Mouse (Mus musculus): ENCODE data around the gene Klk1.

Gene Klk1

DNA sequence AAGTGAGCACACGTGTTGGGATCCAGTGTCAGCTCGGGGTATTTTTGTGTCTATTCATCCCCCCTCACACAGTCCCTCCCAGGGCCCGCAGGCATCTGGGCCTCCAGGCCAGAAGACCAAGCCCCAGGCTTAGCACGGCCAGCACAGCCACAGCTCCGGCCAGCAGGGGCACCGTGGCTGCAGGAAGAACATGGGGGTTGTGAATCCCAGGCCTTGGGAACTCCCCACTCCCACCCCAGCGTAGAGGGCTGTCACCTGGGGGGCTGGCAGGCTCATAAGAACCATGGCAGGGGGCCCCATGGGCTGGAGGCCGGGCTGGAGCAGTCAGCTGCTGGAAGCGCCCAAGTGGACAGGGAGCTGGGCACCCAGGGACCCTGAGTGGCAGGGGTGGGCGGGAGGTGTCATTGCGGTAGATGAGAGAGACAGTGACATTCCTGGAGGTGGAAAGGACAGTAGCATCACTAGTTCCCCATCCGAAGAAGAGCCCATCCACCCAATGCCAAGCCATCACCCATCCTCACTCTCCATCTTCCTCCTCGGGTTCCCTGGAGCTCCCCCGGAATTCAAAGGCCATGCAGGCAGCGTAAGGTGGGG, 28.0 kb downstream of the Klk1 start:
- no peak for DNase-seq (ENCODE audit: low spot score)

DNA sequence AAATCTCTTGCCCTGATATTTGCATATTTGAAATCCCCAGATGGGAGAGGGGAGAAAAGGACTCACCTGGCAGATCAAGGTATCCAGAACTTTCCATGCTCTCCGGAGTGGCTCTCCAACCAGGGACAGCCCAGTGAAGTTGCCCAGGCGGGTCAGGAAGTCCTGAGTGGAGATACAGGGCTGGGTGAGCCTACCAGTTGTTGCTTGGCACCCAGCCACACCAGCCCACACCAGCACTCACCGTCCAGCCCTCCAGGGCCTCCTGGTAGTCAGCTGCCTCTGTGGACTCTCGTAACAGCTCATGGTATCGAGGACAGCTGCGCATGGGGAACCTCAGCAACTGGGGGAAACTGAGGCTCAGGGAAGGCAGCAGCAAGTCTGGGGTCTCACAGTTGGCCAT, 29.8 kb downstream of the Klk1 start:
- peak; percentile 34 for DNase-seq (ENCODE audit: low spot score)

DNA sequence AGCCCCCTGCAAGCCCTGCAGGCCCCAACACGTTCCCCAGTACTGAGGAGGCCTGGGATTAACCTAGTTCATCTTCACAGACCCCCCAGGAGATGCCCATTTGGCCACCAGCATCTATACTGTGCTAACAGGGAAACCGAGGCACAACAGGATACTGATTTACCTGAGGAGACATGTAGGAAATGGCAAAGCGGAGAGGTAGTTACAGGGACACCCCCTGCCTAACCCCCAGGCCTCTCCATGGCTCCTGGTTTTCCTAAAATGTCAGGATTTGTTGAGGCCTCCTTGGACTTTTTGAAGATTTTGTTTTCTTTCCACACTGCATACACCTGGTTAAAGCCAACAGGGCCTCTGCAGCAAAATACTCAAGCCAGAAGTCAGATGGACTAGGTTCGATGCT, 32.1 kb downstream of the Klk1 start, which contains the start of gene Acp4:
Gene Acp4, minus strand, starts transcription at position 101 of the 400 bp plus-strand sequence.
- no peak for DNase-seq (ENCODE audit: low spot score)

DNA sequence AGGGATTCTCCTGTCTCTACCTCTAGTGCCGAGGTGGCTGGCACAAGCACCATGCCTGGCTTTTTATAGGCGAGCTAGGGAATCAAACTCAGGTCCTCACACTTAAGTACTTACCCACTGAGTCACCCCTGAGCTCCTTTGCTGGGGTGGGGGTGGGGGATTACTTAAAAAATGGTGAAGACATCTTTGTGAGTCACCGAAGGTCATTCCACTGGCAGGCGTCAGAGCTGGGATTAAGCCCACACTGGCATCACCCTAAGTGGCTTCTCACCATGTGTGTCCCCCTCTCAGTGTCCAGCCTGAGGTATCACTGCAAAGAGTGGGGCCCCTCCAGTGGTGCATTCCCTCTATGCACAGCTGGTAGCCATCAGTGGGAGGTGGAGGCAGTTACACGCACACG, 35.2 kb downstream of the Klk1 start:
- no peak for DNase-seq (ENCODE audit: low spot score)

DNA sequence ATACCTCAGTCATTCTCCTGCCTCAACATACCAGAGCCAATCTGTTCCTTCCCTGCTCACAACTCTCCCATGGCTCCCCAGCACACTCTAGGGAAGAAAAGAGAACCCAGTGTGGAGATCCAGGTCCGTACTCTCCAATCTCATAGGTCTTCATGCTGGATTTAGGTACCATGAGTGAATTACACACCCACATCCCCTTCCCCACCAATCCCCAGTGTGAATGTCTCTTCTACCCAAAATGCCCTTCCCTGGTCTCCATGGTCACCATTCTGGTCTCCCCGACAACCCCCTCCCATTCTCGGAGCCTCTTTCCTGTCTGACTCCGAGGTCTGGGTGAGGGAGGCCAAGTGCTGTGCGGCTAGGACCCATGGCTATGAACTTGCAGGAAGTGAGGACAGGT, 36.0 kb downstream of the Klk1 start, which contains the start of gene Gm15517:
Gene Gm15517, plus strand, starts transcription at position 301 of the 400 bp plus-strand sequence.
- no peak for DNase-seq (ENCODE audit: low spot score)

DNA sequence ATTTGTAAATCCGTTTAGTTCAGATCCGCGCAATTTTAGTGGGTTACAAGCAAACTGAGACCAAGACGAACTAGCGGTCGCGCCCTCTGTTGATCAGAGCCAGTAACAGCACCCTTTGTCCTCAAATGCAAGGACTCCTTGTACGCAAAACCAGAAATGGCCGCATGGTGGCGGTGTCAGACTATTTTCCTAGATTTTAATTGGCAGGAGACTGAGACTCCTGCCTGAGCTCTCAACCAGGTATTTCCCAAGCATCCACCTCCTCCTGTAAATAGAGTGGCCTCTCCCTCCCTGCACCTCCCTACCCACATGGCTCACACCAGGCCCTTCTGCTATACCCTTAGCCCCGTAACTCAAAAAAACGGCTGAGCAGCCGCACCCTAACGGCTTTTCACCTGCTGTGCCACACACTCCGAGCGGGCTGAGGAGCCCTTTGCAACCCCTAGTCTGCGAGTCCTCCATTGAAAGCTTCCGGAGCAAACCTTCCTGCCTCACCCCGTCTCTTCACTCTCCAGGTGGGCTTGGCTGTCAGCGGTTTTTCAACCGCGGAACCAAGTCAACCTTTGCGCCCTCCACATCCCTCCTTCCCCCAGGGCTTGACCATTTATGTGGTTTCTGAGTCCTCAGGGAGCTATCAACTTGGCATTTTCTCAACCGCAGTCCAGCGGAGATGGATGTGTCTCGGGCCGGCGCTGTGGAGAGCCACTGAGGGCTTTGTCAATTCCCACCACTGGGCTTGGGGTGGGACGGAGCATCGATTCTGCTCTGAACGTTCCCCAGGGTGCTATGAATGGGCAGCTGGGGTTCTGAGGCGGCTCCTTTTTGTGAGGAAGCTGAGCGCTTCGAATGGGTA, 37.9 kb downstream of the Klk1 start:
- DNase-seq (ENCODE audit: low spot score), result peak; percentile 94

DNA sequence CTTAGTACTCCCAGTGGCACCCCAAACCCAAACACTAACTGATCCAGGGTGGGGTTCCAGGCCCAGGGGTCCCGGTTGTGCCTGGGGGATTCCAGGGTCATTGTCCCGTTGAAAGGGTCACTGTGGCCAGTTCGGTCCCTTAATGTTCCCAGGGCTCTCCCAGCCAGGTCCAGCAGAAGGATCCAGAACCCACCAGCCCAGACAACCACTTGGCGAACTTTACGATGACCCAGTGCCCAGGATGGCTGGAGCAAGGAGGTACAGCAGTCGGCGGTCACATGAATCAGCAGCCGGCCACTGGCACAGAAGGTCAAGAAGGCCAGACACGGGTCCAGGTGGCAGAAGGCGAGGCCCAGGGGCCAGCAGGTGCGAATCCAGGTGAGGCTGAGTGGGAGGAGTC, 43.0 kb downstream of the Klk1 start:
- no peak for DNase-seq (ENCODE audit: low spot score)

DNA sequence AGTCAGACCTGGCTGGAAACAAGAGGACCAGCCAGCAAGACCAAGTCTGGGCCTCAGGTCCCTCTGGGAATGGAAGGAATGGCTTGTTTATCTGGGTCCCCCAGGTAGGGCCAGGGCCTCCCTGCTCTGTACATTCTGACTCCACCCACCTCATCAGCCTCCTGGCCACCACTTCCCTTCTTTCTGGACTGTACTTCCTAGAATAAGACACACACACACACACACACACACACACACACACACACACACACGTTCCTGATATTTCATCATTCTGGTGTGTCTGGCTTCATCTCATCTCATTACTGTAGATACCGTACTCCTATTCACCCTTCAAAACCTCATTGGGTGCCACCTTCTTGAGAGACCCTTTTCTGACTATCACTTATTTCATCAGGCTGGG, 44.2 kb downstream of the Klk1 start:
- no peak for DNase-seq (ENCODE audit: low spot score)

DNA sequence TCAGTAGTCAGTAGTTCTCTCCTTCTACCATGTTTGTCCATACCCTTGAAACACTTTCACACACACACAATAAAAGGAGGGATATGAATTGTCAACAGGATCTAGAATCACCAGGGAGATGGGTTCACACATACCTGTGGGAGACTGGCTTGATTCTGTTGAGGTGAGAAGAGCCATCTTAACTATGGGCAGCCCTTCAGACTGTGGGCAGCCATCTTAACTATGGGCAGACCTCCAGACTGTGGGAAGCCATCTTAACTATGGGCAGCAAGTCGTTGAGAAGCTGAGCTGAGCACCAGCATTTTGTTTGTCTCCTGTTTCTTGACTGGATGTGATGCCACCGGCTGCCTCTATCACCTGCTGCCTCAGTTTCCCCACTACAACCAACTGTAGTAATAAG, 46.1 kb downstream of the Klk1 start:
- DNase-seq (ENCODE audit: low spot score), result no peak

DNA sequence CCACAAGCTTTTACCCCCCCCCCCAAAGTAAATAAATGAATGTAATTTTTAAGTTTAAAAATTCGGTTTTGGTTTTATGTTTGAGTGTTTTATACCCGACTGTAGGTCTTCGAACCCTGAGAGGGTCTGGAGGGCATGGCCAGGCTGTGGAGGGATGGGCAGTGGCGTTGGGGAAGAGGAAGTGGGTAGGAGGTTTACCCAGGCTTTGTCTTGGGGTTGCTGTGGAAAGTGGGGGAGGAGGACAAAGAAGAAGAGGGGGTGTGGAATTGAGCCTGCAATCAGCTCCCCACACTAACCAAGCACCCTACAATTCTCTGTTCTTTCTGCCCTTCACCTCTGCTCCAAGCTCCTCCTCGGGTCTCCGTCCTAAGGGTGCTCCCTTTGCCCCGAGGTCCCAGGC, 47.4 kb downstream of the Klk1 start:
- no peak for DNase-seq (ENCODE audit: low spot score)

DNA sequence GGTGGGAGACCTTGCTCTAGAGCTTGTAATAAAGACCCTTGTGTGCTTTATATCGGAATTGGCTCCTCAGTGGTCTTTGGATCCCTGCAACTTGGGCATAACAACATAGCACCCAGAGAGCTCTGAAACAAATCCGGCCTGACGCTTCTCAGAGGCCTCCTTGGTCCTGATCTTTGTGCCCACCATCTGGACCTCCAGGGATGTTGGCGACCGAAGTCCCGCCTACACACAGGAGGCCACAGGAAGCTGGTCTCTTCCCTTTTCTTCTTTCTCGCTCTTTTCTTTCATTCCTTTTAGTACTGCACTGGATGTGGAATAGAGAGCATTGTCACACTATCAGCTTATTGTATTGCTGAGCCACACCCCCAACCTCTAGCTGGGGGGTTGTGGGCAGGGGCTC, 48.3 kb downstream of the Klk1 start:
- no peak for DNase-seq (ENCODE audit: low spot score)

DNA sequence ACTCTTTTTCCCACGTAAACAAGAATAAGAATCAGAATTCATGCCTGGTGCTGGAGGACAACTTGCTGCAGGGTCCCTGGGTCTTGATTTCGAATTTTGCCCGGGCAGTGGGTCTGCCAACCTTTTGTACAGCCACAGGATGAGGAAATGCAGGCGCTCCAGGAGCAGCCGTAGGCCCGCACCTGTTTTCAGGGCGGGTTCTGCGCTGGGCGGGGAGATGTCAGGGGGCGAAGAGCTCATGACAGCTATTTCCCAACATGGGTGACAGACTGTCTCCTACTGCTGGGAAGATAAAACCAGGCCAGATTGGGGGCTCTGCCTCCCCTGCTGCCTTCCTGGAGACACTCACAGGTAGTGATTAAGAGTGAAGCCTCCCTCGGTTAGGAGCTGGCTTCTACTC, 48.9 kb downstream of the Klk1 start:
- DNase-seq (ENCODE audit: low spot score), result no peak

DNA sequence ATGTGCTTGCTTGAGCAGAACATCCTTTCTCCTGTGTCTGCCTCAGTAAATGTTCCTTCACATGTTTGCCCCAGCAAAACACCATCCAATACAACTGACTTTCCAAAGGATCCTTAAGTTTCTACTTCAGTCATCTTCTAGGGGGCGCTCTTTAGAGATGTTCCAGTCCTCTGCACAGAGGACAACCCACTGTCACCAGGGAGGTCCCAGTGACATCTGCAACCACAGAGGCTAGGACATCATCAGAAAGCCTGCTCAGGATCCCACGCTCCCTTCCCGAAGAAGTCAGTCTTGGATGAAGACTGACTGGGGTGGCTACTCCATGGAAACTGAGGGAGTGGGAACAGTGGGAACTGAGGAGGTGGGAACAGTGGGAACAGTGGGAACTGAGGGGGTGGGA, 50.4 kb downstream of the Klk1 start:
- no peak for DNase-seq (ENCODE audit: low spot score)

DNA sequence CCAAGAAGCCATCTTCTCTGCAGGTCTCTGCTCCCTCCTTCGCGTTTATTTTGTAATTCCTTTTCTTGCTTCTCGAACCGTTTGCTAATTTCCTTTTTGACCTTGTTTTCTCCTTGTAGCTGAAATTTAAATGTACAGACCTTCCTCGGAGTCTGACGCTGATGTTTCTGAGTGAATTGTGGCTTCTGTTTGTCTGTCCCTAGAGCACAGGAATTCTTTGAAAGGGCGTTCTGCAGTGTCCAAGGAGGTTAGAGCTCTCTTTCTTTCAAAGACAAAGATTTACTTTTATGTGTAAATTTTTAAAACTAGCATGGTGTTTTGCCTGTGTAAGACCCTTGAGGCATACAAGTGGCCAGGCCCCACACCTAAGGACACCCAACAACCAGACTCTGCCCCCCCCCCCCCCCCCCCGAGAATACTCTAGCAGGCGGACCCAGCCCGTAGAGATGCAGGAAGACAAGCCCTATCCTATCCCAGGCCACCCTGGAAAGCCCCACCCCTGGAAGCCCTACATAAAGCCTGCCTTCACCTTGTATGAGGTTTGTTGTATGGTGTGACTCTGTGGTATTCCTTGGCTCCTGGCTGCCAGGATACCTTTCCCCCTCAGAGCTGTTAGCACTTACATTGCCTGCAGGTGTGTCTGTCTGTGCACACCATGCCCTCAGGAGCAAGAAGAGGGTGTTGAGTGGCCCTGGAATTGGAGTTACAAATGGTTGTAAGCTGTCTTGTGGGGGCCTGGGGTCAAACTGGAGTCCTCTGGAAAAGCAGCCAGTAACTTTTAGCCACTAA, 51.5 kb downstream of the Klk1 start:
- DNase-seq (ENCODE audit: low spot score), result no peak

DNA sequence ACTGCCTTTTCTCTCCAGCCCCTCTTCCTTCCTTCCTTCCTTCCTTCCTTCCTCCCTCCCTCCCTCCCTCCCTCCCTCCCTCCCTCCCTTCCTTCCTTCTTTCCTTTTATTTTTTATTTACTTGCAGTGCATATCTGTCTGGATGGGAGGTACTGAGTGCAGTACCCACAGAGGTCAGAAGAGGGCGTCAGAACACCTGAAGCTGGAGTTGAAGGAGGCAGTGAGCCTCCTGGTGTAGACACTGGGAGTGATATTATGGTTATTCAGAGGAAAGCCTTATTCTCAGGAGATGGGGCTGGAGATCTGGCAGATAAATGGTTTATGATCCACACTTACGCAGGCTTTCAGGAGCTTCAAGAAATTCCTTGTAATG, 52.1 kb downstream of the Klk1 start:
- no peak for DNase-seq (ENCODE audit: low spot score)
